Mouse (Mus musculus) gastrocnemius, adult 2 months (tissue): Measurements from ENCODE around the gene Vmn2r4. TPM values are rescaled to one million over a fixed set of nuclear protein-coding genes. Genes with fewer than 3 reads are reported as not detected.
"Not testable (repeated sequence)": the region's sequence is repeated elsewhere in the genome, so short reads cannot be mapped to it uniquely, and the experiment has no call there.

Source experiments
- DNase-seq: peaks from one replicate; pipeline ENCODE4 v3.0.0; 2022
- H3K27ac ChIP-seq: fragments of 200-600 bp; 2 replicates; pipeline ENCODE4 v1.8.1; 2022; ENCODE audit warnings: mild to moderate bottlenecking
- H3K4me3 ChIP-seq: fragments of 200-600 bp; 2 replicates; pipeline ENCODE4 v1.8.1; 2022; ENCODE audit warnings: mild to moderate bottlenecking, moderate library complexity
- CTCF ChIP-seq: fragments of 200-600 bp; IDR thresholded peaks from 2 replicates; pipeline ENCODE4 v1.8.1; 2022; ENCODE audit warnings: antibody characterized with exemption, mild to moderate bottlenecking, moderate library complexity
- intact Hi-C: fragments of 180-260 bp; cut with DNase I; formaldehyde crosslinking; loops from one replicate; pipeline ENCODE4 v1.15.1; 2025
- long read RNA-seq, 2 experiments: library from polyadenylated mRNA; stranded (forward); transcript quantifications; one replicate each; pipeline ENCODE4 v2.0.0; 2021
- total RNA-seq, 2 experiments: library from RNA; stranded (reverse); gene quantifications; 2 replicates each; pipeline ENCODE4 v1.2.3; 2021

Gene Vmn2r4
- total RNA-seq: not detected
- long read RNA-seq, experiment 1: 0 reads
- long read RNA-seq, experiment 2: 0 reads

DNA sequence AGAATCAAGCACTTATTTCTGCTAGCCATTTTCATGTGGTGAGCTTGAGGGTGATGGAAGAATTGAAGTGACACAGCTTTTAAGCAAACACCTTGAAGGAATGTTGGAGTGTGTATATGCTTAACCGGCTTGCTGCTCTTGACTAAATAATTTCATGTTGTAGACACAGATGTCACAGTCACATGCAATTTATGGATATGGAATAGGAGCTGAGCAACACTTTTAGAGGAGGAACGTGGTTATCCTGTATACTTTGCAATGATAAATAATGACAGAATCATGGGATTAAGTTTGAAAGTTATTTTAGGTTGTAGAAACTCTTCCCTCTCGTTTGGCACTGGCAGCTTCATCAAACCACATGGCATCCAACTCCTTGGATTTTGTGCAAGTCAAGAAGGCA, at the start of gene Vmn2r4:
Gene Vmn2r4 (minus strand): TSS at position 101 of the 400 bp plus-strand sequence.
- intact Hi-C loops, DNase-seq: not testable (repeated sequence)

DNA sequence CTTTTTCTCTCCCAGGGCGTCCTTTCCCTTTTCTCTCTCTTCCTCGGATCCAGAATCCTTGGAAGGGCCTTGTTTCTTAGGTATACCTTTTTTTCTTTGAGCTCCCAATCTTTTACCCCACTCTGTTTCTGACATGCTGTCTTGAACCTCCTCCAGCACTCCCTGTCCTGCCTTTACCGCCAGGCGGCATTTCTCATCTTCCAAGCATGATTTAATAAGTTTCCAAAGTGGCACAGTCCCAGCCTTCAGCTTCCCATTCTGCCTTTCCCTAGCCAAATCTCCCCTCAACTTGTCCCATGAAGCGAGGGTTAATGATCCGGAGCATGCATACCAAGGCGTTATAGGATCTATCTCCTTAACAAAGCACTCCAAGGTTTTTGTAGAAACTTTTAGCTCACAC, 19.1 kb upstream of the Vmn2r4 start:
- intact Hi-C loops, H3K27ac ChIP-seq, H3K4me3 ChIP-seq, DNase-seq: not testable (repeated sequence)

More for the DNA sequence above, at the start of gene Vmn2r4:
- H3K27ac ChIP-seq, H3K4me3 ChIP-seq: not testable (repeated sequence)

DNA sequence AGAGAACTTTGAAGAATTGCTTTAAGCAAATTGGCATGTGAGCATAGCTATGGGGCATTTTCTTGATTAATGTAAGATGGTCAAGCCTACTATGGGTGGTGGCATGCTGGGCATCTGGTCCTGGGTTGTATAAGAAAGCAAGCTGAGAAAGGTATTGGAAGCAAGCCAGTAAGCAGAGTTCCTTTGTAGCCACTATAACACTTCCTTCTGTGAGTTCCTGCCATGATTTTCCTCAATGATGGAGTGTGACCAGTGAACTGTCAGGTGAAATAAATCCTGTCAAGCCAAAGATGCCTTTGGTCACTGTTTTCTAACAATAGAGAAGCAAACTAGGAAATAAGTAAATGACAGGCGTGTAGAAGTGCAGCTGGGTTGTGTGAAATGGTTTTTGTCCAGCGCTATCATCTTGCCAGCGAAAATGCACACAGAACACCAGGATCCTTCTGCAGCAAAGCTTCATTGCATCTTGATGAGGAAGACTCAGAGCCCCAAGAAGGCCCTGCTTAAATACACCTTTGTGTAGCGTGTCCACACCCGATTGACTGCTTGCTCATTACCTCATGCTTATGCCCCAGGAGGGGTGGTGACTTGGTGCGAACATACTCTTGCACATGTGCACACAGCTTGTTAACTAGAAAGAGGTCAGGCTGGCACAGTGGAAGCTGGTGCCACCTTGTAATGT, 13.1 kb upstream of the Vmn2r4 start:
- H3K4me3 ChIP-seq, intact Hi-C loops, DNase-seq, H3K27ac ChIP-seq: not testable (repeated sequence)

DNA sequence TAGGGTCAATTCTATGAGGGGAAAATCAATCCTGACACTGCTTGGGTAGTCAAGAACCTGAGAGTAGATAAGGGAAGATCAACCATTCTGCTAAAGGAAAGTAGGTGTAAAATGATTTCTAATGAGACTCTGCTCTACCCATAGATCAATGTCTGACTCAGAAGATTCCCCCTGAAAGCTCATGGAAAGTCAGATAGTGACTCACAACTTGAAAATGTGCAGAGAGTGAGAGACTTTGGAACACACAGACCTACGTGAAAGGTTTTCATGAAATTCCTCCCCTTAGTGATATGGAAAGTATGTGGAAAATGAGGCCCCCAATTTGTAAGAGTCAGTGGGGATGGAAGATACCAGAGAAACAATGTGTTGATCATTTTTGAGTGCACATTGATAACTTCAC, 7.0 kb upstream of the Vmn2r4 start:
- H3K4me3 ChIP-seq, intact Hi-C loops, DNase-seq, H3K27ac ChIP-seq: not testable (repeated sequence)

DNA sequence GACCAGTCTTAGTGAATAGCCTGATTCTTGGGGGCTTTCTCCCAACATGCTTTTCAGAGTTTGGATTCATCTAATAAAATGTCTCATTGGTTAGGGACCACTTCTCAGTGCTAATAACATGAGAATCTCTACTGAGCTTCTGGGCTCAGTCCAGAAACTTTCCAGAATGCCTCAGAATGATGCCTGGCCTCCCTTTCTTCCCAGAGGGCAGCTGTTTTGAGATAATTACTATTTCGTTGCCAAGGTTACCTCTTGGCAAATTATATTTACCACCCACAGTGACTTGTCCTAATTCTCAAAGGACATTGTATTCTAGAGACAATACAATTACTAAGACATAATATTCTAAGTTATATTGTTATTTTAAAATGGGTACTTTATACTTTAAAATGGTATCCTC, 2.3 kb upstream of the Vmn2r4 start:
- H3K27ac ChIP-seq, intact Hi-C loops, H3K4me3 ChIP-seq, DNase-seq: not testable (repeated sequence)

DNA sequence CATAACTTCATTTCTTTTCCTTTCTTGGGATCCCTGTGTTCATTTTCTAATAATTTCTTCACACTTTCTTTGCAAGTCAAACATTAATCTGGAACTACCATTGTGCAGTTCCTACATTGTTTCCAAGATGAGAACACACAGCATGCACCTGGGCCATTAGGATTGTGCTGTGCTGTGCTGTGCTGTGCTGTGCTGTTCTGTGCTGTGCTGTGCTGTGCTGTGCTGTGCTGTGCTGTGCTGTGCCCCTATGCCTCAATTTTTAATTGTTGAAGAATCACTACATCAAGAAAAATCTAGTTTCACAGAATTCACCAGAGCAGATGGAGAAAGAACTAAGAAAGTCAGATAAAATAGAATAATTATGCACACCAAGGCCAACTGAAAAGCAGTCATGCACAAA, 915 bp downstream of the Vmn2r4 start:
- DNase-seq, H3K27ac ChIP-seq, H3K4me3 ChIP-seq: not testable (repeated sequence)

DNA sequence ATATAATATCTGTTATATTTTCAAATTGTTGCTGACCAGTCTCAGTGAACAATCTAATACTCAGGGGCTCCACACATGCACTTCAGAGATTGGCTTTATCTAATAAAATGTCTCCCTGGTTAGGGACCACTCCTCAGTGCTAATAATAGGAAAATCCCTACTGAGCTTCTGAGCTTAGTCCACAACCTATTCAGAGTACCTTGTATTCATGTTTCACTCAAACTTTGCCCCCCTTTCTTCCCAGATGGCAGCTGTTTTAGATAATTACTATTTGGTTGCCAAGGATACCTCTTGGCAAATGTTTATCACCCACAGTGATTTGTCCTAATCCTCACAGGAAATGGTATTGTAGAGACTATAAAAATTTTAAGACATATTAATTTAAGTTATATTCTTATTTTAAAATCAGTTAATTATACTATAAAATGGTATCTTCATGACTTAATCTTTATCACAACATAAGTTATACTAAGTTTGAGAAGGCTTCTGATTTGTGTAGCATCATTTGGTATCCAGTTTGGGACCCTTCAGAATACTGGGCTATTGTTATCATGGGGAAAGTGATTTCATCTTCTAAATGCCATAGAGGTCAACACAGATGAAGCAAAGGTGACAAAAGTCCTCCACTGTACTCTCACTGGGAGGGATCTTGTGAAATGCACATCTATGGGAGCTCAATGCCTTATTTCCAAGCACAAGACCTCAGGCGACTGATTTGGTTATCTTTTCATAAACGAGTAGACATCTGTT, 55.7 kb downstream of the Vmn2r4 start:
- intact Hi-C loops: no loop called here
- no peak for DNase-seq
- no peak overlapping the region for H3K27ac ChIP-seq
- H3K4me3 ChIP-seq: no peak overlapping the region
- no peak for TF ChIP-seq CTCF

More for the DNA sequence above, 915 bp downstream of the Vmn2r4 start:
- intact Hi-C loops: not testable (repeated sequence)

Other genes with a start within 250 kb of the Vmn2r4 start
- gene Vmn2r3, start 125.7 kb downstream of the Vmn2r4 start, total RNA-seq: not detected
- not detected for gene Vmn2r5, start 94.5 kb upstream of the Vmn2r4 start, total RNA-seq
- not detected for gene Vmn2r6, start 150.5 kb upstream of the Vmn2r4 start, total RNA-seq